ENCODE assay signal across 10 mouse cellular contexts in genomic region chr19:17333043-17333442, GRCm38 (mm10). TPM values are rescaled to one million over a fixed set of nuclear protein-coding genes. Genes with fewer than 3 reads are reported as not detected.
DNase-seq lines count a peak whose midpoint lies in the region; ATAC-seq and TF ChIP-seq lines count a peak whose summit lies in the region.
"Had no signal": no experiment of that assay in that cellular context is flagged by ENCODE, and none has a peak within 500 bp of the region (broad histone marks: within the 10 kb centered on the region; RNA-seq: fewer than 3 reads in every experiment).

No protein-coding gene starts in this region.

- no peak overlapping the region for H3K4me2 ChIP-seq in intestine, embryonic 14.5 days (ENCODE audit: low read length)
- H3K4me2 ChIP-seq in intestine, postnatal 0 days (replicated peaks; ENCODE audit: low read depth) = no peak overlapping the region
- H3K4me2 ChIP-seq in midbrain, embryonic 13.5 days (replicated peaks) = no peak overlapping the region
- no peak overlapping the region for H3K4me2 ChIP-seq in neural tube, embryonic 15.5 days

- DNase-seq in intestine, embryonic 14.5 days (ENCODE audit: low spot score) = no peak
- peak; percentile 75 for DNase-seq in brain, embryonic 14.5 days (ENCODE audit: low read depth)
- peak; percentile 18 to 44 for DNase-seq in cerebellum, postnatal 36 days
- peak; percentile 43 for DNase-seq in heart, postnatal 25 days (ENCODE audit: low spot score)
- no peak for DNase-seq in thymus, postnatal 10 days (ENCODE audit: low spot score in 2 of 2)
- DNase-seq: right cerebral cortex, postnatal 14 days; thymus, adult 2 months had no signal

- H3K27me3 ChIP-seq in intestine, embryonic 14.5 days (replicated peaks; ENCODE audit: control insufficient read depth, insufficient read depth, low read length) = no peaks in the 10 kb centered on the region
- H3K27me3 ChIP-seq in intestine, postnatal 0 days (replicated peaks; ENCODE audit: control insufficient read depth, insufficient read depth, low read length) = no peaks in the 10 kb centered on the region
- H3K27me3 ChIP-seq in midbrain, embryonic 13.5 days = no peaks in the 10 kb centered on the region
- H3K27me3 ChIP-seq in neural tube, embryonic 15.5 days (replicated peaks) = no peaks in the 10 kb centered on the region

- no peak overlapping the region for H3K27ac ChIP-seq in intestine, embryonic 14.5 days (ENCODE audit: low read depth)
- no peak overlapping the region for H3K27ac ChIP-seq in intestine, postnatal 0 days (ENCODE audit: low read depth, low read length)
- H3K27ac ChIP-seq in midbrain, embryonic 13.5 days = no peak overlapping the region
- no peak overlapping the region for H3K27ac ChIP-seq in neural tube, embryonic 15.5 days (replicated peaks)

- H3K9me3 ChIP-seq in intestine, embryonic 14.5 days (ENCODE audit: control insufficient read depth, low read length) = no peaks in the 10 kb centered on the region
- H3K9me3 ChIP-seq in intestine, postnatal 0 days (ENCODE audit: control insufficient read depth) = no peaks in the 10 kb centered on the region
- no peaks in the 10 kb centered on the region for H3K9me3 ChIP-seq in midbrain, embryonic 13.5 days
- H3K9me3 ChIP-seq in neural tube, embryonic 15.5 days (replicated peaks) = no peaks in the 10 kb centered on the region

- no peak overlapping the region for H3K4me3 ChIP-seq in intestine, embryonic 14.5 days (ENCODE audit: low read depth, low read length)
- no peak overlapping the region for H3K4me3 ChIP-seq in intestine, postnatal 0 days (ENCODE audit: low read depth, low read length)
- H3K4me3 ChIP-seq in midbrain, embryonic 13.5 days (replicated peaks) = no peak overlapping the region
- no peak overlapping the region for H3K4me3 ChIP-seq in neural tube, embryonic 15.5 days (replicated peaks)

- ATAC-seq in intestine, embryonic 14.5 days (replicated peaks; ENCODE audit: low FRiP score, low TSS enrichment, low read depth) = 0 out of 2 replicates have a peak, but pooled peaks have one; percentile 50
- ATAC-seq in intestine, postnatal 0 days = no peak
- no peak for ATAC-seq in midbrain, embryonic 13.5 days
- ATAC-seq in neural tube, embryonic 15.5 days (ENCODE audit: low FRiP score) = no peak

- peaks cover 30% of the 10 kb centered on the region for H3K4me1 ChIP-seq in intestine, embryonic 14.5 days (replicated peaks; ENCODE audit: control insufficient read depth, insufficient read depth, low read length)
- no peaks in the 10 kb centered on the region for H3K4me1 ChIP-seq in intestine, postnatal 0 days (replicated peaks; ENCODE audit: control insufficient read depth, insufficient read depth, low read length)
- H3K4me1 ChIP-seq in midbrain, embryonic 13.5 days (replicated peaks) = no peaks in the 10 kb centered on the region
- H3K4me1 ChIP-seq in neural tube, embryonic 15.5 days = peaks cover 4% of the 10 kb centered on the region; the same call in 1 of the 2 replicates

- TF ChIP-seq CTCF in intestine, postnatal 0 days (IDR thresholded peaks at IDR 0.05; ENCODE audit: low read depth) = no peak
- TF ChIP-seq CTCF in brain, embryonic 14.5 days (IDR thresholded peaks at IDR 0.05; ENCODE audit: borderline replicate concordance, extremely low read depth, insufficient read depth, insufficient read length) = no peak

- intact Hi-C loops in heart, postnatal 25 days (cut with DNase I) = no loop called here

- WGBS in intestine, embryonic 14.5 days = 33% methylated on average over 7 of the region's 7 CpGs
- 41% methylated on average over 7 of the region's 7 CpGs for WGBS in intestine, postnatal 0 days
- 78% methylated on average over 7 of the region's 7 CpGs for WGBS in midbrain, embryonic 13.5 days
- 77% methylated on average over 7 of the region's 7 CpGs for WGBS in neural tube, embryonic 15.5 days

- TF ChIP-seq POLR2A in brain, embryonic 14.5 days (IDR thresholded peaks at IDR 0.05; ENCODE audit: borderline replicate concordance, extremely low read depth, insufficient read depth, insufficient read length, poor library complexity, severe bottlenecking) = no peak

- H3K9ac ChIP-seq in intestine, embryonic 14.5 days (ENCODE audit: low read length) = no peak overlapping the region
- H3K9ac ChIP-seq in intestine, postnatal 0 days (ENCODE audit: low read depth, low read length) = no peak overlapping the region
- no peak overlapping the region for H3K9ac ChIP-seq in midbrain, embryonic 13.5 days (replicated peaks)
- no peak overlapping the region for H3K9ac ChIP-seq in neural tube, embryonic 15.5 days (replicated peaks)

- no peaks in the 10 kb centered on the region for H3K36me3 ChIP-seq in intestine, embryonic 14.5 days (ENCODE audit: control insufficient read depth, insufficient read depth, low read length)
- H3K36me3 ChIP-seq in intestine, postnatal 0 days (ENCODE audit: control insufficient read depth, insufficient read depth) = no peaks in the 10 kb centered on the region
- no peaks in the 10 kb centered on the region for H3K36me3 ChIP-seq in midbrain, embryonic 13.5 days
- no peaks in the 10 kb centered on the region for H3K36me3 ChIP-seq in neural tube, embryonic 15.5 days

RNA-seq across cellular contexts. Expression of gene Gcnt1, which starts 39.6 kb away (rescaled TPM):
- polyA plus RNA-seq in intestine, embryonic 14.5 days (2014; fragmentation: Nextera tagmentation; extraction: Ambion mirVana) = 4.3 and 4.8 TPM in 2 replicates
- 1.1 and 1.4 TPM in 2 replicates for polyA plus RNA-seq in intestine, postnatal 0 days (2015; fragmentation: Nextera tagmentation; extraction: Ambion mirVana)
- 0.45 and 0.97 TPM in 2 replicates for polyA plus RNA-seq in brain, embryonic 14.5 days (2012; rRNA removed)
- 10 to 100 TPM; 13.5 to 15.6 TPM for total RNA-seq in heart, postnatal 25 days (2021)
- 0.48 and 0.52 TPM in 2 replicates for polyA plus RNA-seq in midbrain, embryonic 13.5 days (2015; fragmentation: Nextera tagmentation; extraction: Ambion mirVana)
- polyA plus RNA-seq in neural tube, embryonic 15.5 days (2015; fragmentation: Nextera tagmentation; extraction: Ambion mirVana) = 0.74 and 1.4 TPM in 2 replicates

Comparison
In these comparisons a context has a peak if more than half of its experiments do, and no peak if none do; other contexts are left out.
1. DNase-seq: peak in brain, embryonic 14.5 days (single experiment), cerebellum, postnatal 36 days (2 of 2) and heart, postnatal 25 days (single experiment); none in intestine, embryonic 14.5 days (single experiment) and thymus, postnatal 10 days (0 of 2).